Mouse (Mus musculus) embryo, embryonic 11 days (tissue): ENCODE results near the gene Aoc2.
"Not testable (repeated sequence)": the region's sequence is repeated elsewhere in the genome, so short reads cannot be mapped to it uniquely, and the experiment has no call there.

Experiments used
- DNase-seq: peaks from one replicate; pipeline ENCODE4 v3.0.0-alpha.2; 2015

Aoc2 gene

DNA sequence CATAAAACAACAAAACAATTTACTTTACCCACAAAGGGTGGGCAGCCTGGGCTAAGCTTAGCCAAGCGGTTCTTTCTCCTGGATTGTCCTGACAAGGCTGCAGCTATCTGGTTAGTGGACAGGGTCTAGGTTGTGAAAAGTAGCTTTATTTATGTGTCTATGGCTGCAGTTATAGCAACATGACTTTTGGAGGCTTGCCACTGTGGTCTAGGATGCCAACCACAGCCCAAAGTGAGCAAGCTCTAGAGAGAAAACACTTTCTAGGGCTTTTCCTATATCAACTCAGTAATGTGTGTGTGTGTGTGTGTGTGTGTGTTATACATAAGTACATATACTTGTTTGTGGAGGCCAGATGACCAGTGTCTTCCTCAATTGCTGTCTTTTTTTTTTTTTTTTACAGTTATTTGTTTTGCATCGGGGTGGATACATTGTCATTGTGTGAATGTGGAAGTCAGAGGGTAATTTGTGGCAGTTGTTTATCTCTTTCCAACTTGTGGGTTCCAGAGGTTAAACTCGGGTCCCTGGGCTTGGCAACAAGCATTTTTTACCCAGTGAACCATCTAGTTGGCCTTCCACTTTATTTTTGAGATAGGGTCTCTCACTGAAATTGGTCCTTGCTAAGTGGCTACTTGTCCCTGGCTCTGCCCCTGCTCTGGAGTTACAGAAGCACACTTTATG is 32.8 kb downstream of the Aoc2 start:
- DNase-seq: no peak

DNA sequence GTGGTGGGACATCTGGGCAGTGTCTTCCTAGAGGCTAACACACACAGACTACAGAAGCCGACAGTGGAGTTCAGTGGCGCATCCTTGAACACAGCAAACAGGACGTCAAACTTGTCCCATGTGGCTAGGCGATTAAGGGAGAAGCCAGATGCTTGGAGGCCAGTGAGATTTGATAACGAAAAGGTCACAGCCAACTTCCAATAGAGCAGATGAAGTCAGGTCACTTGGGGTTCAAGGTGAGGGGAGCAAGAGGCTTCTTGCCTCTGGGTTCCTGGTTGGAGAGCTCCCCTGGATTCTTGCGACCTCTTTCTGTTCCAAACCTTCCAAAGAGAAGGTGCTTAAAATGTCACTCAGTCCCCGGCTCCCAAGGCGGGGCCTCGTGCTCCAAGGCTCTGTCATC is 34.9 kb downstream of the Aoc2 start:
- DNase-seq: no peak

DNA sequence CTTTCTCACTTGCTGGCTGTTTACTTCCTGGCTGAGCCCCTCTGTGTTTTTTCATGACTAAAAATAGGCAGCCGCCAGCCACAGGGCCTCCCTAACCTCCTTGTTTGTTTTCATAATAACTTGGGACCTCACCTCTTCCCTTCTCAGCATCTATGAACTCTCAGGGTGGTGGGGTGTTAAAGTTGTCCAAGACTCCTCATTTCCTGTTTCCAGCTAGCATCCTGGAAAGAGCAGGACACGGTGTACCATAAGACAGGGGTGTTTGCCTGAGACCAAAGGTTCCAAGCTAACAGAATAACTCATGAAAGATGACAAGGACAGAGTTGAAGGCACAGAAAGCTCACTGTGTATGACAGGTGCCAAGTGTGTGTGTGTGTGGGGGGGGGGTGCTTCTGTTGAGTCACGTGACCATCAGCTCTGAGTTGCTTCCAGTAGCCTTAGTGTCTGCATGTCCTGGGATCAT is 35.8 kb downstream of the Aoc2 start:
- no peak for DNase-seq

DNA sequence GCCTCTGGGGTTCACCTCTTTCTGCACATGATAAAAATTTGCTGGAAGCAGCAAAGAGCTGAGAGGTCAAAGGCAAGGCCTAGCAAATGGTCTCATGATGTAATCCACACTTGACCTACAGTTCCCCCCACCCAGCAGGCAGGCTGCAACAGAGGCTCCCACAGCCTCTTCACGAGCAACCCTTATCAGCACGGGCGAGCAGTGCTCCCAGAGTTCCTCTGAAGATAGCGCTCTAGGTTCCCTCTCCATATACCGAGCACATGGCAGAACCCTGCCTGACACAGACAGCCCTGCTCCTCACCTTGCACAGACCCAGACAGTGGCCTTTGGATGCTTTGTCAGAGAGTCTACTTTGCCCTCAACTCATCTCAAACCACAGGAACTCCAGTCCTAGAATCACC is 39.7 kb downstream of the Aoc2 start:
- no peak for DNase-seq

DNA sequence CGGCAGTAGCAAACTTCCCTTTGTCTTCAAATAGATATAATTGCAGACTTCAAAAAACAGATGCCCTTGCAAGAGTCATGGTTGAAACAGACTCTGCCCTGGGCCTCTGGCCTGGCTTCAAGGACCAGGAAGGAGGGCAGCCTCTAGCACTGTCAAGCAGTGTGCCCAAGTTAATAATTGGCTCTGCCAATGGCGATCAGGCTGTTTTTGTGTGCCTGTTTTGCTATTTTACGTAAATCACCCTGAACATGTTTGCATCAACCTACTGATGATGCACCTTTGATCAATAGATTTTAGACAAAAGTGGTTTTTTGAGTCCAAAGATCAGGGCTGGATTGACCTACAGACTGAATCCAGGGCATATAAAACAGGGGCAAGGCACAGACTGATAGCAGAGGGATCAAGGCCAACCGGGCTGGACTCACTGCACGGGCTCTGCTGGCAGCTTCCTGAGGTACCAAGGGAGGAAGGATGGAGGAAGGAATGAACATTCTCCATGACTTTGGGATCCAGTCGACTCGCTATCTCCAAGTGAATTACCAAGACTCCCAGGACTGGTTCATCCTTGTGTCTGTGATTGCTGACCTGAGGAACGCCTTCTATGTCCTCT is 42.6 kb downstream of the Aoc2 start, which contains the start of gene G6pc:
Gene G6pc (plus strand): TSS at position 236 of the 610 bp plus-strand sequence.
- DNase-seq: no peak

DNA sequence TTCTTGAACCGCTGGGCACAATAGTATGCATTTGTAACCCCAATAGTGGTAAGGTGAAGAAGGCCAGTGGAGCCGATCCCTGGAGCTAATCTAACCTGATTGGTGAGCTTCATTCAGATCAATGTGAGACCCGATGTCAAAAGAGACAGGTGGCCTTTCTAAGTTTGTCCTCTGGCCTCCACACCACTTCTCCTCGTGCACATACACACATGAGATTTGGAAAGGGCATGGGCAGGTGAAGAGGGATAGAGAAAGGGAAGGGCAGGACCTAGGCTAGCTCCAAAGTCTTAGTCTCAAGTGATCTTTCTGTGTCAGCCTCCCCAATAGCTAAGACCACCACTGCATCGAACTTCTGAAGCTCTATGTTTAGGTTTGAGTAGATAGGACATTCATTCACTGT is 45.3 kb downstream of the Aoc2 start:
- DNase-seq: no peak

DNA sequence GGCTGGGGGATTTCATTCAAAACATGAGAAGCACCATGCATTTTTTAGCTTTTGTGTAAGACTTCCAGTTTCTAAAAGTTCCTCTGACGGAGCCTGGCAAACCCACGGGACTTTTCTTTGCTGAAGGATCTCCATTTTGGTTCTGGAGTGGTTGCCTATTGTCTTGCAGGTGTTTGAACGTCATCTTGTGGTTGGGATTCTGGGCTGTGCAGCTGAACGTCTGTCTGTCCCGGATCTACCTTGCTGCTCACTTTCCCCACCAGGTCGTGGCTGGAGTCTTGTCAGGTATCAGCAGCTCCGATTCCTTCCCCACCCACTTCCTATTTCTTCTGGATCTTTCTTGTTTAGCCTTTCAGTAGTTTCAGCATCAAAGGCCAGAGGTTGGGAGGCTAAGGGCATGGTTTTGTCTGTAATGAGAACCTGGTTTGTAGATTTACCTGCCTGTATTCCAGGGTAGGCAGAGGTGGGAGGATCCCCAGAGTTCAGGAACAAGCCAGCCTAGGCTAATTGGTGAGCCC is 49.6 kb downstream of the Aoc2 start:
- DNase-seq: no peak

DNA sequence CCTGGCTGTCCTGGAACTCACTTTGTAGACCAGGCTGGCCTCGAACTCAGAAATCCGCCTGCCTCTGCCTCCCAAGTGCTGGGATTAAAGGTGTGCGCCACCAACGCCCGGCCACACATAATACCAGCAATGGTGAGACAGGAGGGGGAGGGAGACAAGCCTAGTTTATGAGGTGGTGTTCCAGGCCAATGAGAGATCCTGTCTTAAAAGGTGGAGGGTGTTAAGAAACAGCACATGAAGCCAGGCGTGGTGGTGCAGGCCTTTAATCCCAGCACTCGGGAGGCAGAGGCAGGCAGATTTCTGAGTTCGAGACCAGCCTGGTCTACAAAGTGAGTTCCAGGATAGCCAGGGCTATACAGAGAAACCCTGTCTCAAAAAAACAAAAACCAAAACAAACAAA is 53.3 kb downstream of the Aoc2 start:
- not testable (repeated sequence) for DNase-seq

DNA sequence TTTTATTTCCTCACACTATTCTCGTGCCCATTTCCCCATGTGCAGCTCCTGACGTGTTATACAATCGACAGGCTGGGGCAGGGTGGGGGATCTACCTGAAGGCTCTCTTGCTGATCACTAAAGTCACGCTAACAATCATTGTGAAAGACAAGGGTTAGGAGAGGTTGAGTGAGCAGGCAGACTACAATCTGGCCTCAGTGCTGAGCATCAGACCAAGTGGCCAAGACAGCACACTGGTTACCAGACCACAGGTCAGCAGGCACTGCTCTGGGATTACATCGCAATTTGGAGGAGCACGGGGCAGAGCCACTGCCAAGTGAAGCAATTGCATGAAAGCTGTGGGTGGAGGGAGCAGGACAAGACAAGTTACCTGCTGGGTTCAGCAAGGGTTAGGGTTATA is 54.1 kb downstream of the Aoc2 start:
- no peak for DNase-seq
